Mouse (Mus musculus): ENCODE data around the gene C1ql2. TPM values are rescaled to one million over a fixed set of nuclear protein-coding genes. Genes with fewer than 3 reads are reported as not detected.

C1ql2 gene
- total and polyA plus RNA-seq, 2 experiments from 2014 or later, result 24.1 to 27.2 TPM

DNA sequence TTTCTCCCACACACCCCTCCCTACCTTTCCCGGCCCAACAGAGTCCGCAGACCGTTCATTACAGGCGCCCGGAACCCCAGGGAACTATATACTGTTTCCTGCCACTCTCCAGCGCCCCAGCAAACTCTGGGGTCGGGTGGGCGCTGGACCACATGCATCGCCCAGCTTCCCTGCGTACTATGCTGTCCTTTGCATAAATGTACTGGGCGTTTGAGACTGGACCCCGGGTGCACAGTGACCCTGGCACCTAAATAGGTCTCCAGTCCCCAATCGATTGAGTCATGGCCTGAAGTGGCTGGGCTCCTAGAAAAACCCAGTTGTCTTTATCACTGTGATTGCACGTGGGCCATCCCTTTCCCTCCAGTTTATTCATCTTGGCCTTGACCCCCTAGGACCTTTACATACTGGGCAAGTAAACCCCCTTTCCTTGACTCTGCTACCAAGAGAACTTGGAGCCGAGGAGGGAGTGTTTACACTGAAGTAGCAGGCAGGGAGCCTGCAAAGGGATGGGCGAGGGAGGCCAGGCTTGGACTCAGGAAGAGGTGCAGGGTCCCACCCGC, 1.5 kb downstream of the C1ql2 start:
- ATAC-seq (ENCODE audit: low FRiP score), result no peak
- TF ChIP-seq CTCF (IDR thresholded peaks at IDR 0.05), result no peak
- no peak overlapping the region for H3K9ac ChIP-seq (replicated peaks; ENCODE audit: low read length, poor library complexity, severe bottlenecking)
- no peaks in the 10 kb centered on the region for H3K9me3 ChIP-seq (ENCODE audit: low read length)
- no peak for DNase-seq (ENCODE audit: low spot score)
- WGBS, result 3% methylated on average over 17 of the region's 17 CpGs
- H3K36me3 ChIP-seq (ENCODE audit: insufficient read depth, low read length), result no peaks in the 10 kb centered on the region
- H3K27me3 ChIP-seq (ENCODE audit: insufficient read depth, low read length), result peaks cover 61% of the 10 kb centered on the region
- H3K4me3 ChIP-seq (ENCODE audit: low read depth, low read length), result peak overlapping the region; percentile 38; the same call in 1 of the 2 replicates
- no peaks in the 10 kb centered on the region for H3K4me1 ChIP-seq (ENCODE audit: insufficient read depth, low read length)
- H3K4me2 ChIP-seq (ENCODE audit: low read depth, low read length, poor library complexity, severe bottlenecking), result peak overlapping the region; percentile 61
- H3K27ac ChIP-seq (ENCODE audit: low read depth, low read length), result no peak overlapping the region

DNA sequence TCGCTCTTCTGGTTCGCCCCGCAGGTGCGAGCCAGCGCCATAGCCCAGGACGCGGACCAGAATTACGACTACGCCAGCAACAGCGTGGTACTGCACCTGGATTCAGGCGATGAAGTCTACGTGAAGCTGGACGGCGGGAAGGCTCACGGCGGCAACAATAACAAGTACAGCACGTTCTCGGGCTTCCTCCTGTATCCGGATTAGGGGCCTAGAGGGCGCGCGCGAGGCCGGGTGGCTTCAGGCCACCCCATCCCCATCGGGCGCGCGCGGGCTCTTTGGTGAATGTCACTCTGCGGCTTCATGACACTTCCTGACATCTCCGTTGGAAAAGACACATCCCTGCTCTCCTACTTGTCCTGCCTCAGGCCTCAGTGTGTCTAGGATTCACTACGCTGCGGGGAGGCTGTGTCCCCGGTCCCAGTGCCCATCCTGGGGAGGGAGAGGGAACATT, 2.0 kb downstream of the C1ql2 start:
- Histone ChIP-seq H3K36me3 (ENCODE audit: insufficient read depth, low read length) (no peaks in the 10 kb centered on the region), H3K4me1 (ENCODE audit: insufficient read depth, low read length) (no peaks in the 10 kb centered on the region), H3K4me3 (ENCODE audit: low read depth, low read length) (peak overlapping the region; percentile 24; the same call in 1 of the 2 replicates), H3K27me3 (ENCODE audit: insufficient read depth, low read length) (peaks cover 58% of the 10 kb centered on the region), H3K9me3 (ENCODE audit: low read length) (no peaks in the 10 kb centered on the region), H3K4me2 (ENCODE audit: low read depth, low read length, poor library complexity, severe bottlenecking) (peak overlapping the region; percentile 61), H3K9ac (replicated peaks; ENCODE audit: low read length, poor library complexity, severe bottlenecking) (no peak overlapping the region), H3K27ac (ENCODE audit: low read depth, low read length) (no peak overlapping the region)
- DNase-seq (ENCODE audit: low spot score) (peak; percentile 34), ATAC-seq (ENCODE audit: low FRiP score) (no peak)
- peak; percentile 41; the same call in 1 of the 2 replicates for TF ChIP-seq CTCF (IDR thresholded peaks at IDR 0.05)
- under 1% methylated on average over 34 of the region's 34 CpGs for WGBS

GRCm38 (mm10) chr1:120345001-120345400, 4.6 kb downstream of the C1ql2 start:
- DNase-seq (ENCODE audit: low spot score) (no peak), ATAC-seq (ENCODE audit: low FRiP score) (no peak)
- peaks cover 35% of the 10 kb centered on the region for H3K27me3 ChIP-seq (ENCODE audit: insufficient read depth, low read length)
- H3K4me2 ChIP-seq (ENCODE audit: low read depth, low read length, poor library complexity, severe bottlenecking), result no peak overlapping the region
- 9% methylated on average over 7 of the region's 7 CpGs for WGBS
- no peak overlapping the region for H3K27ac ChIP-seq (ENCODE audit: low read depth, low read length)
- no peak for TF ChIP-seq CTCF (IDR thresholded peaks at IDR 0.05)
- no peak overlapping the region for H3K4me3 ChIP-seq (ENCODE audit: low read depth, low read length)
- no peaks in the 10 kb centered on the region for H3K9me3 ChIP-seq (ENCODE audit: low read length)
- no peaks in the 10 kb centered on the region for H3K4me1 ChIP-seq (ENCODE audit: insufficient read depth, low read length)
- H3K9ac ChIP-seq (replicated peaks; ENCODE audit: low read length, poor library complexity, severe bottlenecking), result no peak overlapping the region
- H3K36me3 ChIP-seq (ENCODE audit: insufficient read depth, low read length), result no peaks in the 10 kb centered on the region

DNA sequence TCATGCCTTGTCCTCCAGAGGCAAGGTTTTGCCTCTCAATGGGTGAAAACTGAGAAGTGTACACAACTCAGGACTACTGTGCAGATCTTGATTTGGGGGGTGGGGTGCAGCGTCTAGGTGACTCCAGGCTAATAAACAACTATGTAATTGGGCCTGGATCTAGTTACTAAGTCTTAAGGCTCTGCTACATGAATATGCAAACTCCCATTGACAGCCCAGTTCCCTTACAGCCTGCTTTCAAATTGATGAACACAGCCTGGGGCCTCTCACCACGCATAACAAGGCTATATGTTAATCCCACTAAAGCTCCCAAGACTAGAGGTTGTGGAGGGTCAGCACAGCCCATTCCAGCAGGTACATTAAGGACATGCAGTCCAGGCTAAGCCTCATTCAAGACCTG, 14.0 kb downstream of the C1ql2 start:
- H3K9ac ChIP-seq (replicated peaks; ENCODE audit: low read length, poor library complexity, severe bottlenecking), result no peak overlapping the region
- H3K4me3 ChIP-seq (ENCODE audit: low read depth, low read length), result no peak overlapping the region
- TF ChIP-seq CTCF (IDR thresholded peaks at IDR 0.05), result no peak
- no peak overlapping the region for H3K4me2 ChIP-seq (ENCODE audit: low read depth, low read length, poor library complexity, severe bottlenecking)
- DNase-seq (ENCODE audit: low spot score), result no peak
- ATAC-seq (ENCODE audit: low FRiP score), result no peak
- no peaks in the 10 kb centered on the region for H3K27me3 ChIP-seq (ENCODE audit: insufficient read depth, low read length)
- H3K36me3 ChIP-seq (ENCODE audit: insufficient read depth, low read length), result no peaks in the 10 kb centered on the region
- no peaks in the 10 kb centered on the region for H3K9me3 ChIP-seq (ENCODE audit: low read length)
- WGBS, result 20% methylated on average over 2 of the region's 2 CpGs
- H3K27ac ChIP-seq (ENCODE audit: low read depth, low read length), result no peak overlapping the region
- peaks cover 3% of the 10 kb centered on the region; the same call in 1 of the 2 replicates for H3K4me1 ChIP-seq (ENCODE audit: insufficient read depth, low read length)

DNA sequence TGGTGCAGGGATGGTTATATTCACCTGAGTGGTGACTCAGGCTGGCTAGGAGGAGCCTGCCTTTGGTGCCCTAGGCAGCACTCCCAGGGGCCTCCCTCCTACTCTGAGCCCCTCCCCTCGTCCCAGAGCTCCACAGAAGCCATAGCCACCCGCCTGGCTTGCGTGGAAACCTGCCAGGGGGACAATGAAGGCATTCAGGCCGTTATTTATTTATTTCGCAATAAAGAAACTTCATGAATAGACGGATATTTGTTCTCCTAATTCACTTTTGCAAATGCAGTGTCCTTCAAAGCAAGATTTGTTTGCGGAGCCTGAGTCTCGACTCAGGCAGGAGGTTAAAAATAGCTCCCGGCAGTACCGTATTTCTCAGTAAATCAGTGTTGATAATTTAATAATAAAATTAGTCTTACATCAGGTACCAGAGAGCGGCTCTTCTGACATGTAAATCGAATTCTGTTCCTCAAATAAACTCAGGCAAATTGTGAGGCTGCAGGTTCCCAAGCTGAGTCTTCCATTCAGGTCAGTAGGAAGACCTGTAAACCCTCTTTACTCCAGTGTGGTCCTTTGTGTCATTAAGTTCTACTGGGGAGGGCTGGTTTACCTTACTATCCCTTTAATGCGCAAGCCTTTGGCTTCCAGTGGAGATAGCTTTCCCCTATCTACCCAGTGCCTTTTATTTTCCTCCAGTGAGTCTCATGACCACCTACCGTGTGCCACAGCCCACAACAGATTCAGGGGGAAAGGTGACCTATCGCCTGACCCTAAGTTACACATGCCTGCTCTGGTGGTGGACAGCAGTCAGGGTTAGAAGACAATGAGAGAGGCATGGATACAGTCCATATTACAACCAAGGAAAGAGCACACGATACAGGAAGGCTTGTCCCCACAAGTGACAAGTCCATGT, 17.2 kb downstream of the C1ql2 start:
- H3K4me3 ChIP-seq (ENCODE audit: low read depth, low read length), result no peak overlapping the region
- peaks cover 3% of the 10 kb centered on the region; the same call in 1 of the 2 replicates for H3K4me1 ChIP-seq (ENCODE audit: insufficient read depth, low read length)
- H3K9ac ChIP-seq (replicated peaks; ENCODE audit: low read length, poor library complexity, severe bottlenecking), result no peak overlapping the region
- 7% methylated on average over 16 of the region's 16 CpGs for WGBS
- no peaks in the 10 kb centered on the region for H3K9me3 ChIP-seq (ENCODE audit: low read length)
- H3K36me3 ChIP-seq (ENCODE audit: insufficient read depth, low read length), result no peaks in the 10 kb centered on the region
- DNase-seq (ENCODE audit: low spot score), result peak; percentile 58
- peak; percentile 66; the same call in 1 of the 2 replicates for ATAC-seq (ENCODE audit: low FRiP score)
- no peak for TF ChIP-seq CTCF (IDR thresholded peaks at IDR 0.05)
- H3K27ac ChIP-seq (ENCODE audit: low read depth, low read length), result no peak overlapping the region
- H3K4me2 ChIP-seq (ENCODE audit: low read depth, low read length, poor library complexity, severe bottlenecking), result peak overlapping the region; percentile 13
- H3K27me3 ChIP-seq (ENCODE audit: insufficient read depth, low read length), result no peaks in the 10 kb centered on the region

GRCm38 (mm10) chr1:120363638-120364037, 23.3 kb downstream of the C1ql2 start:
- H3K4me2 ChIP-seq (ENCODE audit: low read depth, low read length, poor library complexity, severe bottlenecking), result no peak overlapping the region
- no peak for ATAC-seq (ENCODE audit: low FRiP score)
- H3K27ac ChIP-seq (ENCODE audit: low read depth, low read length), result no peak overlapping the region
- no peak overlapping the region for H3K4me3 ChIP-seq (ENCODE audit: low read depth, low read length)
- whole genome bisulfite sequencing, result 65% methylated on average over 1 of the region's 1 CpGs
- H3K4me1 ChIP-seq (ENCODE audit: insufficient read depth, low read length), result no peaks in the 10 kb centered on the region
- no peak for DNase-seq (ENCODE audit: low spot score)
- H3K9ac ChIP-seq (replicated peaks; ENCODE audit: low read length, poor library complexity, severe bottlenecking), result no peak overlapping the region
- no peaks in the 10 kb centered on the region for H3K27me3 ChIP-seq (ENCODE audit: insufficient read depth, low read length)
- TF ChIP-seq CTCF (IDR thresholded peaks at IDR 0.05), result no peak
- no peaks in the 10 kb centered on the region for H3K9me3 ChIP-seq (ENCODE audit: low read length)
- no peaks in the 10 kb centered on the region for H3K36me3 ChIP-seq (ENCODE audit: insufficient read depth, low read length)

All from midbrain, postnatal 0 days (tissue).